Mouse (Mus musculus): Measurements from ENCODE around the gene Slc25a28. TPM values are rescaled to one million over a fixed set of nuclear protein-coding genes. Genes with fewer than 3 reads are reported as not detected.

The Slc25a28 gene
- total RNA-seq, 2 experiments from 2014 or later: 48.8 to 50.7 TPM

DNA sequence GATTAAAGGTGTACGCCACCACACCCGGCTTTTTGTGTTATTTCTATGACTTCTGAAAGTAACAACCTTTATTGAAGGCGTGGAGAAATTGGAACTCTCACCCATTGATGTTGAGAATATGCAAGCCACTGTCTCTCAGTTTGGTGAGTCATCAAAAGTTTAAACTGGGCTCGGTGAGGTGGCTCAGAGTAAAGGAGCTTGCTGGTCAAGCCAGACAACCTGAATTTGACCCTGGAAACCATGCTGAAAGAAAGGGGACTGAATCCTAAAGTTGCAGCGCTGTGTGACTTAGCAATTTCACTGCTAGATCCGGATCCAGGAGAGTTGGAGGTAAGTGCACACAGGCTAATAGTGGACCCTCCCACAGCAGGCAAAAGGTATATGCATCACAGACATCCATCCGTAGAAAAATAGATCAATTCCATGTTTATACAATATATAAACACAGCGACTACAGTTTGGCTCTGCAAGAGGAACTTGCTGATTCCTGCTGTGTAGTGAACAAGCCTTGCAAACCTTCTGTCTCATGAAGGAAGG is 3.9 kb upstream of the Slc25a28 start:
- intact Hi-C loops (cut with DNase I): no loop called here
- no peak for DNase-seq

DNA sequence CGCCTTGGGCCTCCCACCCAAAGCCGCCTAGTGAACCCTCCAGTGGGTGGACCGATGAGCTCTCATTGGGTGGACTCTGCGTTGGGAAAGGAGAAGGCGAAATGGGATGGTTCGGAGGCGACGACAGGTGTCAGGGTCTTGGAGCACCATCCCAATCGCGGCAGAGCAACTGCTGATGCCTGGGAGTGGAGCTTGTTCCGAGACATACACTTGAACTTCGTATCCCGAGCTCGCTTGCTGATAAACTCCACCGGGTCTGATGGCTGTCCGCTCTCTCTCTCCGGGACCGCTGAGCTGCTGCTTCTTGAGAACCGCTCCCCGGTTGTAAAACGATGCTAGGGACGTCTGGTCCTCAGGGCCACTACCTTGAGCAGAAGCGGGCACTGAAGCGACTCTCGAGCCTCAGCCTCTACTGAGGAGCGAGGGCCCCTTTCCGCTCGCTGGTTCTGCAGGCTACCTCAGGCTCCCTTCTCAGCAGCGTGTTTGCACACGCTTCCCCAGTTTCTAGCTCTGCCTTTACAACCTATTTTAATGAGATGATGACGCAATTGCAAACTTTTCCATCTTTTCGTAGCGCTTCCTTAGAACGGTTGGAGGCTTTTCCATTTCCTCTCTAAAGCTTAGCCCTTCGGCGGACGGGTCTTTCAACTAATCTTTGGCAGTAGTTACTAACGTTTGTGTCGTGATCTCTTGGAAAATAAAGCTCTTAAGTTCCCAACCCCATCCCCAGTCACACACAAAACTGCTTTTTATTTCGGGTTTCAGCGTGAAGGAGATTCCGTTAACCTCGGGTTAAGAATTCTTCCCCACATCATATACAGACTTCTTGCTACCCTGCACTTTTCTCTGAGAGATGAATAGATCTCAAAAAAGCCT is 1.1 kb upstream of the Slc25a28 start:
- intact Hi-C loops (cut with DNase I): no loop called here

DNA sequence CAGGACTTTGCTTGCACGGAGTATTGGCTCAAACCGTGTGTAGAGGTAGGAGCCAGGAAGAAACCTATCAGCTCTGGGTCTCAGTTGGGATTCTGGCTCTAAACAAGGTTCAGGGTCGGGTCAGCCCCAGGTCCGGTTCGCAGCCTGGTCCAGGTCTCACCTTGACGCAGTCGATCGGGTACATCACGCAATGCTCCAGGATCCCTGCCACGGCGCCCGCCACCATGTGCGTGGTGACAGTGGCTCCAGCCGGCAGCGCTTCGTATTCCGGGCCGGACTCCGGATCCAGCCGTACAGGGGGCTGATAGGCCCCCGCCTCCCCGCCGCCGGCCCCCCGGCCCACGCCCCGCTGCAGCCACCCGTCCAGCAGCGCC is 378 bp downstream of the Slc25a28 start:
- intact Hi-C loops (cut with DNase I): no loop called here
- no peak for DNase-seq

More for the DNA sequence above, 1.1 kb upstream of the Slc25a28 start:
- no peak for DNase-seq

DNA sequence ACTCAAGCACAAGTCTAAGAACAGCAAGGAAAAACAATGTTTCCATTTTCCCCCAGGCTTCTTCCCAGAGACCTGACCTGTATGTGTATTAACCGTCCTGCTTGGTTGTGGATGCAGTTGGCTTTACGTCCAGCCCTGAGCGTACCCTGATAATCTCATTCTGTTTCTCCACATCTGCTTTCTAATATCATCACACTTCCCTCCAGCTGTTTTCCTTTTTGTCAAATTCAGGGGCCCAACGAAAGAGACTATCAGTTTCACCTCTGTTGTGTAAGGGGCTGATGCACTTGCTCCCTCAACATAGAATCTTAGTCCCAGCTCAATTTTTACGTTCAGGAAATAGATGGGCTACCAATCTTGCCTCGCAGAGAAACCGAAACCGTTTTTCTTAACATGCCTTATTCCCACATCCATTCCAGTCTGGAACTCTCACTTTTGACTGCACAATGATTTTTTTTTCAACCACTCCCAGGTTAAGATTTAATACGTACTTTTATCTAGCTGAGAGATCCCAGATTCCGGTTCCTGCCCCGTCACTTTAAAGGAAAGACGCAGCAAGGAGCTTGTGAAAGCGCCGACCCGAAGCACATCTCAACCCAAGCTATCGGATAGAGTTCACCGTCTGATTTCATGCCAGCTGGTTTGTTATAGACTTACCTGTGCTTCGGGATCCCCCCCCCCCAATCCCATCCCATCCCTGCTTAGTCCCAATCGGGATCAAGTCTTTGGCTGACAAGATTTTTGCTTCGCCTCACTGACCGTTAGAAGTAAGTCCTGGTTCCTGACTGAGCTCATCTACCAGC is 967 bp downstream of the Slc25a28 start:
- intact Hi-C loops (cut with DNase I): no loop called here
- no peak for DNase-seq

DNA sequence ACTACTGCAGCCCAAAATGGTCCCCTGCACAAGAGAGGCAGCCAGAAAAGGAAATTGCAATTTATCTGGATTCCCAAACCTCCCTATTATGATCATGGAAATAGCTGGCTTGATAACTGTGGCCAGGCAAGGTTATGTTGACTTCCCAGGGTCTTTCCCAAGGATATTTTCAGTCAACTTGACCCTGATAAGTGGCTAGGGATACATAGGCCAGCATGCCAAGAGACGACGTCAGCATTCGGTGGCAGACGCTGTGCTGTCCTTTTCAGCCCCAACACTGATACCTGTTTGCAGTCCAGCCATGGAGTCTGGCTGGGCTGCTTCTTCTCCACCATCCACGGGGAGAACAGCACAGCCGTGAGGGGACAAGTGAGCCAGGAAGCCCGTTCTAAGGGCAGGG is 3.6 kb downstream of the Slc25a28 start:
- no peak for DNase-seq
- intact Hi-C loops (cut with DNase I): no loop called here

DNA sequence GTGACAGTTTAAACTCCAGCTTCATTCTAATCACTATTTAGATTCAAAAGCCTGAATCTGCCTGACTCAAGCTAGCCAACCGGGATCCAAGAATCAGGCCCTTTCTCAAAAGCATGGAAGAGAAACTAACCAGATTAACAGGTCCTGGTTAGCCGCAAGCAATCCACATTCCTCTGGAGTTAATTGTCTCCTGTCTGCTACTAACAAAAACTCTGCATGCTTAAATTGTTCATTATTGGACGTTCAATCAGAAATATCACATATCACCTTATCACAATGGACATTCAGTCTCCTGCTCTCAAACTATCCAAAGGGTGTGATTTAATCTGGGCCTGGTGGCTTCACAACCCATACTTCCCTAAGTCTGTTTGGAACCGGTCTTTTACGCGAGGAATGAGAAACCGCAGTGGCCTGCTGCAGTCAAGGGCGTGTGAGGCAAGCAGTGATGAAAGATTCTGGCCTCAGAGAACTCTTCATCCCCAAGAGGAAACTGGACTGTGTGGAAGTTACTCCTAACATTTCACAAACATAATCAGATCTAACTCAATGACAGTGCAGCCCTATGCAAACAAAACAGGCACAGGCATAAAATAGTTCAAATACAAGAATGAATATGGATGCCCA is 5.4 kb downstream of the Slc25a28 start:
- DNase-seq: no peak
- intact Hi-C loops (cut with DNase I): no loop called here

DNA sequence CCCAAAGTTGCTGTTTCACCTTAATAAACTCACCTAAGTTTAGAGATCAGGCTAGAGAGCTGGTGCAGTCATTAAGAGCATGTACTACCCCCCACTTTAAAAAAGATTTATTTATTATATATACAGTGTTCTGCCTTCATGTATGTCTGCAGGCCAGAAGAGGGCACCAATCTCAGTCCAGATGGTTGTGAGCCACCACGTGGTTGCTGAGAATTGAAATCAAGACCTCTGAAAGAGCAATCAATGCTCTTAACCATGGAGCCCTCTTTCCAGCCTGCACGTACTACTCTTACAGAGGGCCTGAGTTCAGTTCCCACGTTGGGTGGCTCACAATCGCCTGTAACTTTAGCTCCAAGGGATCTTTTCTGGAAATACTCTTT is 7.3 kb downstream of the Slc25a28 start:
- intact Hi-C loops (cut with DNase I): no loop called here
- DNase-seq: peak; percentile 16

DNA sequence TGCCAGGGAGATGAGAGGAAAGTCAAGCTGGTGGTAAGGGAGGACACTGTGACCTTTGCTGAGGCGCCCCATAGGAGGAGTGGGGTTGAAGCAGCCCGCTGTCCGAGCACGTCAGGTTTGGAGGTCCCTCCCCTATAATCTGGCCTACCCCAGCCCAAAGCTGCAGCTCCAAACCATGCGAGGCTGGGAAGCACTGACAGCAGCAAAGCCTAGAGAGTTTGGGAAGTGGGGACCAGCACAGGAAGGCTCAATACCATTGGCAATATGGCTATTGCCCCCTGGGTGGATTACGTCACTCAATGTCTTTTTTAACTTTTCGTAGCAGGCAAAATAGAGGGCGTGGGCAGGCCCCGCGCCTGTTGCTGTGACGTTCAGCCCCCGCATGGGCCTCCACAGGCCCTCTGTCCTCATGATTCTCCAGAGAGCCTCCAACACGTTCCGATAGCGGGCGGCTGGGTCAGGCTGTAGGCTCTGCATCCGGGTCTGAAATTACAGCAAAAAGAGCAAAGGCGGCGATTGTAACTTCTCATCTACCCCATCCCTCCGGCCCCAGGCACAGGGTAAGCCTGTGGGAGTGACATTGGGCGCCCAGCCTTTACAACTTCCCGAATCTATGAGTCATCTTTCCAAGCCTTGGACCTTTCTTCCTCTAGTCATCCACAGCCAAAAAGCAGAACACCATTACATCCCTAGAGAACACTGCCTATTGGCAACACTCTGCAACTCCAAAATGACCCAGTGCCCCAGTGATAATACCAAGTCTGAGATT is 7.8 kb downstream of the Slc25a28 start:
- DNase-seq: no peak
- intact Hi-C loops (cut with DNase I): no loop called here

DNA sequence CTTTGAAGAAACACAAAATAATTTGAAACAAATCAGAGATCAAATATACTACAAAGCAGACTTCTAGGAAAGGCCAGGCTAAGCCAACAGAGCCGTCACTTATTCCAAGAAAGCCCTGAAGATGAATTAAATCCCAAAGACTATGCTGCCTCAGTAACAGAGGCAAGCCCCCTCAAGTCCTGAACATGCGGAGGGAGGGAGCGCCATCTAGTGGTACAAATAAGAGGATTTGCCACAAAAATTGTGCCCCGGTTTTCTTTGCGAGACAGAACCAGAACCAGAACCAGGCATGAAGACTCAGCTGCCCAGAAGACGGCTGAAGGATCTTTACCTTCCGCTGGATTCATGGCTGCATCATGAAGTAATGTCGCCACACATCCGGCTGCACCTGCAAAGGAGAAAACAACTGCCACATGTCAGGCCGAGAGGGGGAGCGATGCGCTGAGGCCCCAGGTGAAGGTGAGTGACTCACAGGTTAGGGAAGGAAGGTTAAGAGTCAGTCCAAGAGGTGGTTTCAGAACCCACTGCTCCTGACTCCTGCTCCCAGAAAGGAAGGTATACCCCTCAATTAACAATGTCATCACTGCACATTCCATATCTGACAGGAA is 9.1 kb downstream of the Slc25a28 start:
- peak; percentile 21 for DNase-seq
- intact Hi-C loops (cut with DNase I): no loop called here

DNA sequence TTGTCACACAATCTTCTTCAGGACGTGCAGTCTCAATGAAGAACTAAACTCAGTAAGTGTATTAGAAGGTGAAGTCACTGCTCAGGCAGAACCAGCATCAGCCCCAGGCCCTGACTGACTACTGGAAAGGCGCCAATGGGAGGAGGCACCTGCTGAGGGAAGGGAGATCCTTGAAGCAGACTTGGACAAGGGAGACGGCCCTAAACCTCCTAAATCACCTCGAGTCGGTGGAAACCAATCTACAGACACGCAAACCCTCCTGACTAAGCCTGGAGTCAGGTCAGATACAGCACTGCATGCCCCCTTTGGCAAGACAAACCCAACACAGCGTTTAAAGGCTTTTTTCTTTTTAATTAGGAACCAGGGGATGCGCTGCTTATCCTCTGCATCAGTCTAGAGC is 11.2 kb downstream of the Slc25a28 start:
- DNase-seq: no peak
- intact Hi-C loops (cut with DNase I): no loop called here

DNA sequence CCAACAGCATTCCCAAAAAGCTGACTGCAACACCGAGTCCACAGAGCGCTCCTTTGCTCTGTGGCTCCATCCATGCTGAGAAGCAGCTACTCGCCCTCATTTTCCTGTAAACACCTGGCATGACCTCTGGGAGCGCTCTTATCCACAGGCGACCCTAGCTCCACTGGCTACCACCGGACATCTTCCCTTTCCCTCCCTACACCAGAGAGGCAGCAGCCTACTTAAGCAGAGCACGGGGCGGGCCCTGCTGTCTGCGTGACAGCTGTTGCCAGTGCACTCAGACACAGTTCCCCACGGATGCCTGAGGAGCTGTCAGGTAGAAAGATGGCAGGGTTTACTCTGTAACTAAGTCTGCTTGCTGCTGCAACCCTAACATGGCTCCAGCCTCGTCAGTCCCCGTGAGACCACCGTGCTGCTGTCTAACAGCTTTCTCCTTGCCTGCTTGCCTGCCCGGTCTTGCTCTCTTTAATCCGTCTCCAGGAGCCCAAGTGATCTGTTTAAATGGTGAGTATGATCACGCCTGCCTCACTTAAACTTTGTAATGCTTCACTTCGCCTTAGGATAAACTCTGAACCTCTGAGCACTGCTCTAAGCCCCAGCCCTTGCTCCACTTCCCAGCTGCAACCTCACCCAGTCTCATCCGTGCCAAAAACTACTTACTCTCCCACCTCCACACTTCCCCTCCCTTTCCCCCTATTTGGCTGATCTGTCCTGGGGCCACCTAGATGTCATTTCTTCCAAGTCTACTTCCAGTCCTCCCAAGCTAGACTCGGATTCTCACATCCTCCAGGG is 12.3 kb downstream of the Slc25a28 start:
- intact Hi-C loops (cut with DNase I): no loop called here
- peak; percentile 44 for DNase-seq

DNA sequence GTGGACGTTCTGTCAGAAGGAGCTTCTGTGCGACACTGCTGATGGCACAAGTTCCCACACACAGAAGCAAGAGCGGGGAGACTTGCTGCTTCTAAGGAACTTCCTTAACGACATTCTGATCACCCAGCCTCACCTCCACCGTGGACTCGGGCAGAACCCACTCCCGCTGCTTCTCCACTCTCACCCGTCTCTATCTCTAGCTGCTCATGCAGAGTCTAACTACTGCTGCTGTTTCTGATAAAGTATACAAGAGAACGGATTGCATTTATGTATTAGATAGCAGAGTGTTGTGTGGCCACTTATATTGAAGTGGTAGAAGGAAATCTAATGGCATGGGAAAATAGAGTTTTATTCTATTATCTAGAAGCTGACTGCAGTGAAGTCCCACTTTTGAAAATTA is 13.9 kb downstream of the Slc25a28 start:
- no peak for DNase-seq
- intact Hi-C loops (cut with DNase I): no loop called here

DNA sequence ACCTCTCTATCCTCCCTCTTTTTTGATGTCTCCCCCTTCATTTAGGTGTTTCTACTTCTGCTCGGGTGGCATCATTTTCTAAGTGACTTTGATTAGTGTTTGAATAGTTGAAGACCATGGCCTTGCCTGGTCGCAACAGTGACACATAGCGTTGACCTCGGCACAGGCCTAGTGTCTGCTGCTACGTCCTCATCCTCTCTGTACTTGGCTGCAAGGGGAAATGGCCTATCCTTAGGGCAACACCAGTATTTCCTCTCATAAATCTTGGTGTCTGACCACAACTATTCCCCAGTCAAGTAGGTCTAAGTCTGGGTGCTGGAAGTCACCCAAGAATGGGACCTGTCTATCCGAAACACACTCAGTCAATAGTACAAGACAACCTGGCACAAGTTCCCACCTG is 15.0 kb downstream of the Slc25a28 start:
- intact Hi-C loops (cut with DNase I): loop anchor here (5.0 kb wide), 1 partner anchor 127 kb away; no protein-coding TSS in a partner anchor
- DNase-seq: no peak

DNA sequence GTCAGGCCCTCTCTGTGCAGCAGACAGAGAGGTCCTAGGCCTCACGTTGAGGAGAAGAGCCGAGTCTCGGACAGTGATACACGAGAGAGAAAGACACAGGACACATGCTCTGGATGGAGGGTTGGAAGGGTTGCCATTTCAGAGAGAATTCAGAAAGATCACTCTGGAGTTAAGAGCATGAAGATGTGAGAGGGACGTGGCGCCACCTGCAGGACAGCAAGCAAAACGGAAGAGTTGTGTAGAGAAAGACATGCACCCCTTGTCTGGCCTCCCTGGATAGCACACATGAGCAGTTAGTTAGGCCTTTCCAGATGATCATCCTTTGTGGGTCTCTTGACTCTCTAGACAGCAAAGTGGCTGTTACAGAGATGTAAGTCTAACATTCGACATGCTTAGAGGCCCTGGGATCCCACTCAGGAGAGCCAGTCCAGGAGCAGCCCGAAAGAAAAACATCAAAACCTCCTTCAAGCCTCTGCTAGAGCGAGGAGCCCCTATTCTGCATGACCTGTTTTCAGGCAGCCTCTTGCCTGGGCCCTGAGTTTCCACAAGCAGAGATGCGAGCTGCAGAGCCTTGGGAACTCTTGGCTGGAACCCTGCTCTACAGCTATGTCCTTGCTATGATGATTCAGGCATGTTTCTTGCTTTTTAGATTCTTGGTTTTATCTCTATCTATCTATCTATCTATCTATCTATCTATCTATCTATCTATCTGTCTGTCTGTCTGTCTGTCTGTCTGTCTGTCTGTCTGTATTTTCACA is 18.8 kb downstream of the Slc25a28 start:
- peak; percentile 75 for DNase-seq
- intact Hi-C loops (cut with DNase I): loop anchor here (5.0 kb wide), 1 partner anchor 124 kb away; no protein-coding TSS in a partner anchor

DNA sequence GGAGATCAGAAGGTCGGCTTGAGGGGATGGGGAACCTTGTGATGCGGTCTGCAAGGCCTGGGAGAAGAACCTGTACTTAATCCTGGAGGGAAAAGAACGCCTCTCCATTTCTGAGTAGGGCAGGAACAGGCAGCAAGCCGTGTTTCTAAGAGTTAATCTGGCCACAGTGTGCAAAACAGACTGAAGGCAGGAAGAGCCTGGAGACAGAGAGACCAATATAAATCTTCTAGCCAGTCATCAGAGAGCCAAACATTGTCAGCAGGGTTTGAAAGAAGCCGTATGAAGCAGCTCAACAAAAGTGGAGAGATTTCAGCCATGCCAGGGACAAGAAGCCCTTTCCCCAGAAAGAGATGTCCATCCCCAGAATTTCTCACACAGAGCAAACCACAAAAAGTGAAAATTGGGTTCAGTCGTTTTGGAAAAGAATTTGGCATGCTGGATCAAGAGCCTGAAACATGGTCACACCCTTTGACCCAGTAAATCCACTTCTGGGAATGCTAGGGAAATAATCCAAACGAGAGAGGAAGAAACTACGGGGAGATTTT is 23.4 kb downstream of the Slc25a28 start:
- no peak for DNase-seq
- intact Hi-C loops (cut with DNase I): no loop called here

DNA sequence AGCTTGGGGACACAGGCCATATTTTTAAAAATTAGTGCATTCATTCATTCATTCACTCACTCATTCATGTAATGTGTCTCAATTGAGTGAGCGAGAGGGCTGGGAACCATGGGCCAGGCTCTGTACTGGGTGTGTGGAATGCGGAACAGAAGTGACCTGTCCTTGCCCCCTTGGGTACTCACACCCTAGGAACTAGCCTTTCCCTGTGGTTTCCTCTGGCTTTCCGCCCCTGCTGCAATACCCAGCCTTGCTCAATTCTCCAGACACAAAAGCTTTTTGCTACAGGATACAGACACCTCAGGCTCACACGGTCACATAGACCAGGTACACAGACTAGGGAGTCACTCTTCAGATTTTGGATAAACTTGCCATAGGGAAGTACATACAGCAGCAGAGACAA is 26.3 kb downstream of the Slc25a28 start:
- intact Hi-C loops (cut with DNase I): no loop called here

DNA sequence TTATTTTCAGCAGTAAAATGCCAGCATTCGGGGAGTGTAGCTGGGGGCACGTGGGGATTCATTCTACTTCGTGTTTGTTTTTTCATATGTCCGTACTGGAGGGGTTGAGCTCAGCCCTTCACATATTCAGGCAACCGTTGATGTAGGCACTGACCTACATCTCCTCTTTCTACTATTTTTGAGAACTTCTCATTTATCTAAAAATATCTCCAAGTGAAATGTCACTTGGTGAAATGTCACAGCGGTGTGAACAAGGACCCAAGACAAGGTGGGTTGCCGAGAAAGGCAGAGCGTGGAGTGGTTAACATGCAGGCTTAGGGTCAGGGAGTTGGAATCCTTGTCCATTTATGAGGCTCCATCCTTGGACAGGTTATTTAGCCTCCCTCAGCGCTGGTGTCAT is 27.4 kb downstream of the Slc25a28 start:
- intact Hi-C loops (cut with DNase I): no loop called here
- no peak for DNase-seq

More for the DNA sequence above, 26.3 kb downstream of the Slc25a28 start:
- DNase-seq: no peak

DNA sequence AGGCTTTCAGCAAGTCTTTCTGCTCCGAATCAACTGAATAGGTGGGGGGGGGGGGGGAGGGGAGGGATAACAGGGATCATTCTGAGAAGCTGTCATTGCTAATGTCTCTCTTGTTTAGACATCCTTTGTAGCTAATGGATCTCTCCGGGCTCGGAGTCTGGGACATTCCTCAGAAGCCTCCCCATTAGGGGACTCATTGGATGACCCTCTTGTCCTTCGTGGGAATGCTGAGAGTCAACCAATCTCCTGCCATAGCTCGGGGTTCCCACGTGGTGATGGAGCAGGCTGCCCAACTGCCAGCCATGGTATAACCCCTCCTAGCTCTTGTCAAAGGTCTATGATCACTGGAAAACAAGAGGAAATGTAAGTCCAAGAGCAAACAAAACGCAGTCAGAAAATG is 27.8 kb downstream of the Slc25a28 start:
- DNase-seq: no peak
- intact Hi-C loops (cut with DNase I): no loop called here
